Mouse (Mus musculus) inflammation-experienced regulatory T-cells, adult 6 months (primary cell): ENCODE data around the gene Ube4b. TPM values are rescaled to one million over a fixed set of nuclear protein-coding genes. Genes with fewer than 3 reads are reported as not detected.

Source experiments
- ATAC-seq: one replicate; pipeline ENCODE4 v1.8.0; 2017
- polyA plus RNA-seq, 3 experiments: library from polyadenylated mRNA; unstranded; fragments of 100-300 nt; shearing (Covaris generic); gene quantifications; one replicate each; pipeline ENCODE4 v1.2.1; 2017

Ube4b gene
- polyA plus RNA-seq, 3 experiments from 2014 or later, result 9.1 to 18.5 (median 14.7) TPM

GRCm38 (mm10) chr4:149393311-149393995 lies 33.1 kb downstream of the Ube4b start:
- no peak for ATAC-seq

- no peak for ATAC-seq
These were observed 34.2 kb downstream of the Ube4b start for GRCm38 (mm10) chr4:149392359-149392758.

- no peak for ATAC-seq
These were observed 45.5 kb downstream of the Ube4b start for GRCm38 (mm10) chr4:149381001-149381400.

GRCm38 (mm10) chr4:149379881-149380280 lies 46.7 kb downstream of the Ube4b start:
- ATAC-seq, result no peak

- no peak for ATAC-seq
These were observed 47.7 kb downstream of the Ube4b start for GRCm38 (mm10) chr4:149378819-149379218.

- ATAC-seq, result no peak
These were observed 50.5 kb downstream of the Ube4b start for GRCm38 (mm10) chr4:149376034-149376433.

- no peak for ATAC-seq
These were observed 51.9 kb downstream of the Ube4b start for GRCm38 (mm10) chr4:149374662-149375061.

GRCm38 (mm10) chr4:149373927-149374326 lies 52.6 kb downstream of the Ube4b start:
- no peak for ATAC-seq

GRCm38 (mm10) chr4:149373431-149373830 lies 53.1 kb downstream of the Ube4b start:
- ATAC-seq, result no peak

- no peak for ATAC-seq
These were observed 60.7 kb downstream of the Ube4b start for GRCm38 (mm10) chr4:149365702-149366370.

GRCm38 (mm10) chr4:149364896-149365295 lies 61.7 kb downstream of the Ube4b start:
- no peak for ATAC-seq

GRCm38 (mm10) chr4:149361051-149361450 lies 65.5 kb downstream of the Ube4b start:
- no peak for ATAC-seq

GRCm38 (mm10) chr4:149360647-149361046 lies 65.9 kb downstream of the Ube4b start:
- ATAC-seq, result no peak

- ATAC-seq, result no peak
These were observed 68.6 kb downstream of the Ube4b start for GRCm38 (mm10) chr4:149357982-149358381.

- ATAC-seq, result no peak
These were observed 71.9 kb downstream of the Ube4b start for GRCm38 (mm10) chr4:149354671-149355070.

- no peak for ATAC-seq
These were observed 74.9 kb downstream of the Ube4b start for GRCm38 (mm10) chr4:149351596-149352150.

- no peak for ATAC-seq
These were observed 77.6 kb downstream of the Ube4b start for GRCm38 (mm10) chr4:149348963-149349362.

GRCm38 (mm10) chr4:149345873-149346272 lies 80.7 kb downstream of the Ube4b start:
- no peak for ATAC-seq

GRCm38 (mm10) chr4:149344311-149344710 lies 82.2 kb downstream of the Ube4b start:
- no peak for ATAC-seq

- peak; percentile 52 for ATAC-seq
These were observed 85.9 kb downstream of the Ube4b start for GRCm38 (mm10) chr4:149340680-149341079.

- no peak for ATAC-seq
These were observed 86.9 kb downstream of the Ube4b start for GRCm38 (mm10) chr4:149339426-149340214.

- ATAC-seq, result no peak
These were observed 88.4 kb downstream of the Ube4b start for GRCm38 (mm10) chr4:149338137-149338536.

GRCm38 (mm10) chr4:149337353-149337752 lies 89.2 kb downstream of the Ube4b start:
- ATAC-seq, result no peak
